Mouse (Mus musculus) cerebellum, postnatal 14 days (tissue): ENCODE measurements around the gene Qtrt2.
A peak's percentile ranks its signal among the peaks of the same experiment; 100 is the strongest.

ENCODE experiments used
- DNase-seq, 2 experiments: peaks; one replicate each; pipeline ENCODE4 v3.0.0; 2021; ENCODE audit warnings: mixed read lengths in 2 of 2

Gene Qtrt2

DNA sequence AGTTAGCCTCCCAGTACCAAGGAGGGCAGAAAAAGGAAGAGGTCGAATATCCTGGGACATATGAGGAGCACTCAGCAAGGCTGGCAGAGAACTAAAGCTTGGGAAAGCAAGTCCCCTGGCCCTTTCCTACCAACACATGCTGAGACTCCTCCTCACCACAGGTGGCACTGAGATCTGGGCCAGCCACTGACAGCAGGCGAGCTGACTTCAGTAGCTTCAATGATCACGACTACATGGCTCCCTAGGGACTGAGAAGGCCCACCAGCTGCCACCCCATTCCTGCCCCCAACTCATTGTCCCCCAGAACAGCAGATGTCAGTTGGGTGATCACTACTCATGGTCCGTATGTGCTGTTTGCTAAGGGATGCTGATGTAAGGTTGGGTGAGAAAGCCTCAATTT lies 112.0 kb downstream of the Qtrt2 start:
- DNase-seq, result peak; percentile 57 to 63
